10 mouse cellular contexts compared by ENCODE assay signal in the genomic region with DNA sequence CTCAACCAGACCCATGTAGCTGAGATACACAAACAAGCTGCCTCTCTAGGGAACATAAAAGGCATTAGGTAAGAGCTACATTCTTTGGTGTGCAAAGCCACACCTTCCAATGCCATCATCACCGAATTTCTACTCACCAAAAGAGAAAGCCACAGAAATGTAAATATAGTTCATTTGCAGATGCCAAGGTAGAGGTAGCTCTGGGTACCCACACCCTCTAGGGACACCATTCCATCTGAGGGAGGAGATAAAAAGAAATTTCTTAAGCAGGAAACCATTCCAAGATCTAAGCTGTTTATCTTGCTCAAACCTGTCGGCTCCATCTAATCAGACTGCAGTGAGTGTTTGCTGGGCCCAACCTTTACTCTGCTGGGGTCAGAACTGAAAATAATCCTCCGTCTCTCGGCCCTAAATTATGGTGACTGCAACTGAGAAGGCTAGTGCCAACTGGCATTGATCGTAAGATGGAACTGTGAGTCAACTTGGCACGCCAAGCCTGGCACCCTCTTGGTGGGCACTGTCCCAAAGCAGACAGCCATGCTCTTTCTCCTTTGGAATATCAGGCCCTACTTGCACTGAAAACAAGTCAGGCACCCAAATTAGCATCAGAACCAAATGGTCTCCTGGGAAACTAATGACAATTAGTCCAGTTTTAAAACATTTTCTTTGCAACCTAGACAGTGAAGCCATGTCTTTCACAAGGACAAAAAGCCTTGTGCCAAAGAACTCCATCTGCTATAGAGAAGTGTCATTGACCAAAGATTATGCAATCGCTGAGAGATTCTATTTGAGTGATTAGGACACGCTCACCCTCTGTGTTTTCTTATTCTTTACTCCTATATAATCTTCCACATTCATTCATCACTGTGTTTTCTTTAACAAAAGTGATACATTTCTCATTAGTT.
A peak's percentile ranks its signal among the peaks of the same experiment; 100 is the strongest.
DNase-seq lines count a peak whose midpoint lies in the region; ATAC-seq lines count a peak whose summit lies in the region.
"Had no signal": no experiment of that assay in that cellular context is flagged by ENCODE, and none has a peak within 500 bp of the region (broad histone marks: within the 10 kb centered on the region; RNA-seq: fewer than 3 reads in every experiment).

No protein-coding gene starts in this region.

- 72% methylated on average over 8 of the region's 8 CpGs for WGBS in midbrain, embryonic 16.5 days
- 80% methylated on average over 8 of the region's 8 CpGs for WGBS in midbrain, embryonic 11.5 days

- H3K36me3 ChIP-seq in midbrain, embryonic 16.5 days (ENCODE audit: control insufficient read depth, insufficient read depth, low read length), result no peaks in the 10 kb centered on the region
- no peaks in the 10 kb centered on the region for H3K36me3 ChIP-seq in midbrain, embryonic 11.5 days (ENCODE audit: control insufficient read depth, insufficient read depth, low read length)
- H3K36me3 ChIP-seq: heart, embryonic 13.5 days had no signal

- no peaks in the 10 kb centered on the region for H3K9me3 ChIP-seq in midbrain, embryonic 16.5 days (replicated peaks; ENCODE audit: control insufficient read depth, low read length, poor library complexity, severe bottlenecking)
- H3K9me3 ChIP-seq in midbrain, embryonic 11.5 days (ENCODE audit: control insufficient read depth, low read length), result no peaks in the 10 kb centered on the region
- H3K9me3 ChIP-seq: heart, embryonic 13.5 days had no signal

- ATAC-seq in midbrain, embryonic 16.5 days, result peak; percentile 86
- no peak for ATAC-seq in midbrain, embryonic 11.5 days (ENCODE audit: low FRiP score)

- no peak overlapping the region for H3K27ac ChIP-seq in midbrain, embryonic 16.5 days (ENCODE audit: low read length)
- no peak overlapping the region for H3K27ac ChIP-seq in midbrain, embryonic 11.5 days (ENCODE audit: low read depth, low read length)
- H3K27ac ChIP-seq: heart, embryonic 13.5 days had no signal

- no peaks in the 10 kb centered on the region for H3K4me1 ChIP-seq in midbrain, embryonic 16.5 days (ENCODE audit: control insufficient read depth, insufficient read depth, low read length)
- H3K4me1 ChIP-seq in midbrain, embryonic 11.5 days (ENCODE audit: control insufficient read depth, insufficient read depth, low read length), result no peaks in the 10 kb centered on the region
- H3K4me1 ChIP-seq: heart, embryonic 13.5 days; megakaryocyte, embryonic 14.5 days had no signal

- intact Hi-C loops in left cerebral cortex, postnatal 4 days (cut with DNase I), result no loop called here

- no peaks in the 10 kb centered on the region for H3K27me3 ChIP-seq in midbrain, embryonic 16.5 days (ENCODE audit: control insufficient read depth, insufficient read depth, low read depth, low read length)
- H3K27me3 ChIP-seq in midbrain, embryonic 11.5 days (ENCODE audit: control insufficient read depth, insufficient read depth, low read length), result no peaks in the 10 kb centered on the region
- H3K27me3 ChIP-seq: heart, embryonic 13.5 days; megakaryocyte, embryonic 14.5 days had no signal

- no peak overlapping the region for H3K4me2 ChIP-seq in midbrain, embryonic 16.5 days (ENCODE audit: low read length)
- no peak overlapping the region for H3K4me2 ChIP-seq in midbrain, embryonic 11.5 days
- H3K4me2 ChIP-seq: heart, embryonic 13.5 days had no signal

- no peak overlapping the region for H3K4me3 ChIP-seq in midbrain, embryonic 16.5 days (ENCODE audit: low read depth, low read length)
- no peak overlapping the region for H3K4me3 ChIP-seq in midbrain, embryonic 11.5 days (ENCODE audit: low read depth, low read length)
- H3K4me3 ChIP-seq: heart, embryonic 13.5 days; megakaryocyte, embryonic 14.5 days had no signal

- no peak for DNase-seq in midbrain, embryonic 11.5 days (ENCODE audit: low spot score, missing footprints)
- DNase-seq in cerebellum, adult 8-10 months, result peak; percentile 77
- peak; percentile 58 for DNase-seq in gonadal fat pad, adult 2 months (ENCODE audit: low read depth)
- peak; percentile 91 for DNase-seq in left cerebral cortex, postnatal 4 days
- no peak for DNase-seq in spleen, adult 12 weeks (ENCODE audit: low spot score)
- DNase-seq in kidney, adult 9 months, result no peak
- no peak for DNase-seq in B cell, adult 2 months

- no peak overlapping the region for H3K9ac ChIP-seq in midbrain, embryonic 16.5 days (ENCODE audit: low read depth, low read length)
- H3K9ac ChIP-seq in midbrain, embryonic 11.5 days (ENCODE audit: low read length), result no peak overlapping the region
- H3K9ac ChIP-seq: heart, embryonic 13.5 days had no signal

Comparison
In these comparisons a context has a peak if more than half of its experiments do, and no peak if none do; other contexts are left out.
1. DNase-seq: peak in cerebellum, adult 8-10 months (single experiment), gonadal fat pad, adult 2 months (single experiment) and left cerebral cortex, postnatal 4 days (single experiment); none in midbrain, embryonic 11.5 days (single experiment), spleen, adult 12 weeks (single experiment), kidney, adult 9 months (single experiment) and B cell, adult 2 months (0 of 2).